Mouse (Mus musculus) G1E (cell line): ENCODE data around the gene Dock2.

Source experiments
- CTCF ChIP-seq: IDR thresholded peaks from 2 replicates; pipeline ENCODE4 v1.5.1; 2012; ENCODE audit warnings: low read depth, low read length, inconsistent platforms, mixed read lengths
- GATA1 ChIP-seq: IDR thresholded peaks from 2 replicates; pipeline ENCODE4 v1.6.1; 2012; ENCODE audit warnings: borderline replicate concordance, low read length, inconsistent platforms, mixed read lengths
- POLR2AphosphoS5 ChIP-seq: IDR thresholded peaks from 2 replicates; pipeline ENCODE4 v1.6.1; 2012; ENCODE audit warnings: low read depth, low read length, inconsistent platforms; ENCODE audit not compliant: insufficient replicate concordance
- TAL1 ChIP-seq: conservative IDR thresholded peaks from 2 replicates; pipeline ENCODE4 v1.6.1; 2012; ENCODE audit warnings: low read depth, low read length, inconsistent platforms, mixed read lengths

- no peak for TF ChIP-seq CTCF
- TF ChIP-seq TAL1: no peak
- no peak for TF ChIP-seq GATA1
- TF ChIP-seq POLR2AphosphoS5: no peak
Measured at GRCm38 (mm10) chr11:34494682-34495081, 289.0 kb downstream of the Dock2 start.
